1 mouse cellular context compared by ENCODE assay signal in the genomic region with DNA sequence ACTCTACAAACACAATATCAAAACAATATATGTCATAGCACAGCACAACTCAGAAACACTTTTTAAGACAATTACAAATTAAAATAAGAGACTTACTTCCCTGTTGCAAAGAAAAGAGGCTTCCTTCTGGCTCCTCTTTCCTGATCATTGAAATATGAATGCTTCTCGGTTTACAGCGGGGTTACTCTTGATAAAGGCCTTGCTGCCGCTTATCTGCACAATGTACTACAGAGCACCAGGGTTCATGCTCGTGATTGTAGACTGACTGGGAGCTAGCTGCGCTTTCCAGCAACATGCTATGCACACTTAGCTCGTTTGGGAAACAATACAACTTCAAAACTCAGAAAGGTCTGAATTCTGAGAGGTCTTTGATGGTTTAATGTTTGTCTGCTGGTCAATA.
TF ChIP-seq lines count a peak whose summit lies in the region.

No protein-coding gene starts in this region.

TF ChIP-seq in MEL, 35 proteins besides CTCF, POLR2A, EP300 and RAD21 (continued from another document):
- TF ChIP-seq MXI1 (IDR thresholded peaks at IDR 0.05; ENCODE audit: low read depth, low read length): peak; percentile 77
